Mouse (Mus musculus) NIH3T3 (cell line): ENCODE measurements around the gene Col24a1.

ENCODE experiments used
- DNase-seq: peaks from one replicate; pipeline ENCODE4 v3.0.0-alpha.2; 2012; ENCODE audit warnings: low read depth

Col24a1 gene

DNA sequence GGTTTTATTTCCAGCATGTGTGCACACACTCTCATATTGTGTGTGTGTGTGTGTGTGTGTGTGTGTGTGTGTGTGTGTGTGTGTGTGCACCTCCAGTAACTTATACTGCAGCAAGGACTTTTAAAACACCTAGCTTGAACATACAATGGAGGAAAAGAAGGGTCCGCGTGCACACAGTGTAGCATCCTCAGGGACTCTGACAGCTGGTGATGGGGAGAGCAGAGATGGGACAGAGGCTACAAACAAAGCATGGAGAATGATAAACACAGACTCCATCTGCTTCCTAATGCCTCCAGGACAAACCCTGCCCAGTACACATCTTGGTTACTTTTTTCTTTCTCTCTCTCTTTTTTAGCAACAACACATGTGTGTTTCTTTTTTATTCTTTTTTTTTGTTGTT lies 171.5 kb downstream of the Col24a1 start:
- no peak for DNase-seq

DNA sequence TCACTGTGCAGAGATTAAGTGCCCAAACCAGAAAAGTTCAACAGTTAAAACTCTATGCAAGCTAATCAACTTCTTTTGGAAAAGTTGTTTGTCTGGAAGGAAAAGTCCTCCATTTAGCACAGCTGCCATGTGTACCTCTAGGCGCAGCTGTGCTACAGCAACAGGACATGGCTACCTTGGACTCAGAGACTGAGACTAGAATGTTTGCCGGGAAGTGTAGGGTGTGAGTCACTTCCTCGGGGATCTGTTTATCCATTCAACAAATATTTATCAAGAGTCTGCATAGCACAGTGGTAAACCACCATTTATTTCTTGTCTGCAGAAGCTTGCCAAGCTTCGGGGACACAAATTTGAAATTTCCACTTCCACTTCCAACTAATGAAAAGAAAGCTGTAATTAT lies 178.8 kb downstream of the Col24a1 start:
- DNase-seq, result peak; percentile 14

DNA sequence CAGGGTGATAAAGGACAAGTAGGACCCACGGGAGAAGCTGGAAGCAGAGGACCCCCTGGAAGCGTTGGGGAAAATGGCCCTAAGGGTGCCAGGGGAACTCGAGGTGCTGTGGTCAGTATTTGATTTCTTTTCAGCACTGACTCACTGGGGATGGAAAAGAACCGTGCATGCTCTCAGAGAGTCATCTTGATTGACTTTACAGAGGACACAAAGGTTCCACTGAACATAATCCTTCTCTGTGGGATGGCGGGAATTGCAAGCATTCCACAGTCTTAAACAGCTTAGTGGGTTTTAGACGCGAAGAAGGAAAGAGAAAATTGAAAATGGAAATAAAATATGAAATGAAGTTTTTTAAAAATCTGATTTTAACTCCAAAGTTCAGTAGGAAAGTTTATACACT lies 181.9 kb downstream of the Col24a1 start:
- no peak for DNase-seq

DNA sequence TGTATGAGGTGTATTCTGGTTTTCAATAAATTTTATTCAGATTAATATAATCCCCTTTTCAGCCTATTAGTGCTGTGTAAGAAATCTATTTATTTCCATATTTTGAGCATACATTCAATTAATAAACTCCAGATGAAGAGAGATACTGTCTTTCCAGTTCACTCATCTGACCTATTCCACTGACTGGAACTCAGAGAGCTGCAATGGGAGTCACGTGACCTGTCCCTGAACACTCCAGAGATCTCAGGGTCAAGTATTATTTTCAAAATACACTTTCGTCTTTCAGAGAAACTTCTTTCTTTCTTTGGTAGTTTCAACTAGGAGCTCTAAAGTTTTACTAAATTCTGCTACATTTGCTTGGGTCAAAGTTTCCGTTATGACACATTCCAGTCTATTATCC lies 184.4 kb downstream of the Col24a1 start:
- no peak for DNase-seq

DNA sequence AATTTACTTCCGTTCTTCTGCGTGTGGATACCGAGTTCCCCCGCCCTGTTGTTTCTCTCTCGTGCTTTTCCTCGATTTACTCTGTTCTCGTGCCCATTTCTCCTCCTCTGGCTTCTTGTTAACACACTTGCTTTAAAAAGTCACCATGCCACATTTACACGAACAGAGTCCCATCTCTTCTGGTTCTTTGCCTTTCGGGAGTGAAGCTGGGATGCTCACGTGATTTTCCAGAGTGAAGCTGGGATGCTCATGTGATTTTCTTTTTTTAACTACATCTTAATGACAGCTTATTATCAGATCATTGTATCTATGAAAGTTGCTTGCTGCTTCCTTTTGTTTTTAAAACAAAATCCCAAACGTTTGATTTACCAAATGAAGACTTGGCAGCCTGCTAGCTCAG lies 184.8 kb downstream of the Col24a1 start:
- DNase-seq, result no peak

DNA sequence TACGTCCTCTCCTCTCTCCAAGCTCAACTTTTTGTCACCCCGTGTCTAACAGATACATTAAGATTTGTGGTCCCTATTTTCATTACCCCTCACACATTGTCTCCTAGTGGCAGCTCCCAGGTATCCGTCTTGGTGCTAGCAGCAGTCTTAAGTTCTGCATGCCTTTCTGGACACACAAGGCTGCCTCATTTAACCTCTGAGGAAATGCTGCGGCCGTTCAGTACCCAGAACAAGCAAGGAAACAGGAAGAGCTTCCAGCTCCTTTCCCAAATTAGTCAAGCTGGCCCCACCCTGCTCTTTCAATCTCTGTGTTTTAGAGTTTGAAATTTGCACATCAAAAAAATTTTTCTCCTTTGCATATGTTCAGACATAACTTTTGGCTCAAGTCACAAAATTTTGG lies 186.2 kb downstream of the Col24a1 start:
- DNase-seq, result no peak

DNA sequence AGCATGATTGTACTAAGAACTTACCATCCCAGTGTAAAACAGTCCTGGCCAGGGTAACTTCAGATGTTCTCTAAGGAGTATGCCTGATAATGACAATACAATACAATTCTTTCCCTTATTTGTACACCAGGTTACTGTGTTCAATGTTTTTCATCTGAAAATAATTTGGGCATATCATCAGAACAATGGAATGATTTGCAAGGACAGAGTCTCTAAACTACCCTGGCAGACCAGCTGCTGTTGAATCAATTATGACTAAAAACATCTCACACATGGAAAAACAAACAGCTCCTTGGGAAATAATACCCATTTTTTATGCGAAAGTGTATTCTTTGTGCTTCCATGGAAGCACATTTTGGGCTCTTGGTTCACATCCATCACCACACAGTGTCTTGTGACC lies 198.0 kb downstream of the Col24a1 start:
- no peak for DNase-seq

DNA sequence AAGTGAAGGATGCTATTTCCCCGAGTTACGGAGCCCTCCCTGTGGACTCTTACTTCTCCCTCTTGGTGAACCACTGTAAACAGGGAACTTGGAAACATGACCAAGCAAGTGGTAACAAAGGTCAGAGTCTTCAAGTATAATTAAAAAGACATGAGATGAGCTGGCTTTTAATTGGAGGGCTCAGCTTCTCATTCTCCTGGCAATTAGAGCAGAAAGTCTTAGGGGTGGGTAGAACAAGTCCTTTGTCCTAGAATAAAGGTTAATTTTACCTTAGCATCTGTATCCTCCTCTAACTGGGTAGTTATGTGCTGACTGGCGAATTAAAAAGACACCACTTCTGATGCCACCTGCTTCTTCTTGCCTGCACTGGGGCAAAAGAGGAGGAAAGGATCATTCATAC lies 199.1 kb downstream of the Col24a1 start:
- DNase-seq, result no peak

DNA sequence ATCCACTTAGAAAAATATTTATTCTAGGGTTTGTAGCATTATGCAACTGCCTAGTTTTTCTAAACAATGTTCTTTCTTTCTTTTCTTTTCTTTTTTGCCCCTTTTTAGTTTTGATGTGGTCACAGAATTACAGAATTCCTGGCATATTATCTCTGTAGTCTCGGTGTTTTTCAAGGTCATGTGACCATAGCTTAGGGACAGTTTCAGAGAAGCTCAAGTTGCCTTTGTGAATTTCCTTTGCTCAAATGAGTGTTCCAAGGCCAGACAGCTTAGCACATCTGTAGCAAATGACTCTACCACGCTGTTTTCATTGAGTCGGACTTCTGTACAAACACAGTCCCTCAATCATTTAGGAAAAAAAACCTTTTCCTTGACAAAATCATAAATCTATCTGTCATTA lies 205.9 kb downstream of the Col24a1 start:
- DNase-seq, result no peak

DNA sequence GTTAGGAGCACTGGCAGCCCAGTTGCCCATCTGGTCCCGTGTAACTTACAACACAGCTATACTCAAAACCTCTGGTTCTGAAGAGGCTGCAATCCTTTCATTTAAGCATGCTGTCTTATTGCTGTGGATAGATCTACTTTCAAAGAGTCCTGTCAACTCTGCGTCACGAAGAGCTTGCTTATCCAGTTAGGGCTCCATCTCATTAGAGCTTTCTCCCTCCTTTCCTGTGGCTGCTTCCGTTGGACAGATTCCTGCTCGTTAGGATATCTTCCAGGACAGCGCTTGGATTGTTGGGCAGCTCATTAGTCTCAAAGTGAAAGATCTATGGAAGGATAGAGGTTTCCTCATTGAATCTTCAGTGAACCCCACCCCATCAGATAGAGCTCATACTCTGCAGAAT lies 206.6 kb downstream of the Col24a1 start:
- DNase-seq, result no peak

DNA sequence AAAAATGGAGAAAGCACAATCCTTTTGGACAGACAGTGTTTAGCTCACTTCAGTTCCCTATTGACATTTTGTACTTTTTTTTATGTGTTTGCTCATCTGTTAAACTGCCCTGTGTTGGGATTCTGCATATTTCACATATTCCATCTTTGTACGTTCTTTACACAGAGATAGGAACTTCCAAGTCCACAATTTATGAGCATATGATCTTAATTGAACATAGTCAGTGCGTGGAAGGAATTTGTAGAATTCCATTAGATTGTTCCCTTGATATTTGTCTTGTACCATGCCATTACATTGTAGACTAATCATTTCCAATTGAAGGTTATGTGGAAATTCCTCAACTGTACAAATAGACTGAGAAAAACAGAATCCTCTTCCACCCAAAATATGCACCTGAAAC lies 212.6 kb downstream of the Col24a1 start:
- no peak for DNase-seq

DNA sequence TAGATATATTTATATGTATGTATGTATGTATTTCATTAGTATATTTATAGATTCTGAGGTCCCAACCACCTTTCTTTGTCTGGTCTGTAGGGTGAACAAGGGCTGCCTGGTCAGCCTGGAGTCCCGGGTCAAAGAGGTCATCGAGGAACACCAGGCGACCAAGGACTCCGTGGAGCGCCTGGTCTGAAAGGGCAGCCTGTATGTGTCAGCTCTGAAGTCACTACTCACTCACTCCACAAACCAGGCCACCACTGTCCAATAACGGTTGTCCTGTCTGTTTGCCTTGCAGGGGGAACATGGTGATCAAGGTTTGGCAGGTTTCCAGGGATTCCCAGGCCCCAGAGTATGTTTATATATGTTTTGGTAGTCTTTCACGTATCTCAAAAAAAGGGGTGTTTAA lies 216.3 kb downstream of the Col24a1 start:
- DNase-seq, result no peak

DNA sequence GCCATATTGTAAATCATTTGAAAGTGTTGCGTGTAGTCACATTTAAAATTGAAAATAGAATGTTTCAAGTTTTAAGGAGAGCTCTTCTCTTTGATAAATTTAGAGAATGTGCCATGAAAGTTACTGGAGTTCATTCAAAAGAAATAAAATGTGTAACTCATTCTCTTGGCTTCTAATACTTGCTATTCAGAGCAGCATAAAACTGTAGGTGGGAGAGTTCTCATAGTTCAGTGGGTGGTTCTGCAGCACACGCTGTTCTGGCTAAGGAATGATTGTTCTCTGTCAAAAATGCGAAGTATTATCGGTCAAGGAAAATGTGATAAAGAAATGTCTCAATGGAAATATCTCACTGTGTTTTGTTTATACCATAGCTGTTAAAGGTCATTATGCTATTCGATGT lies 221.9 kb downstream of the Col24a1 start:
- DNase-seq, result no peak

DNA sequence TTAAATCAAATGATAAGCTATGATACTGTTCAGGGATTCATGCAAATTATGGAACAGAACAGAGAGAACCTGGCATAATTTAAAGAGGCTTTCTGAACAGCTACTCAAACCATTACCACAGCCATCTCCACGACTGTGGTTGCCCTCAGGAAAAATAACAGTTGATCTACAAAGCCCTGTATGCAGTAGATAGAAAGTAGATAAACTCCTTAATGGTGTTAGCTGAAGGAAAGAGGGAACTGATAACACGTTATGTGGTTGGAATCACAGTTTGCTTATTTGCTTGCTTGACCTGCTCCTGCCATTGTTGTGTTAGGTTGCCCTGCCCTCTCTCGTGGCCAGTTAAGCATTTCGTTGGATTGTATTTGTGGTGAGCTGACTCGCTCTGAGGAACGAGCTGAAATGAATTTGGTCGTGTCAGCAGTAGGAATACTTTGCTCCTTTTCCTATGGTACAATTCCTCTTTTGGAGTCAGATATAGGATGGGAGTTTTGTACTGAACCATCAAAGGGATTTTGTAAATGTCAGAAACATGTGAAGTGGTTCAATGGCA lies 229.3 kb downstream of the Col24a1 start:
- DNase-seq, result peak; percentile 60

DNA sequence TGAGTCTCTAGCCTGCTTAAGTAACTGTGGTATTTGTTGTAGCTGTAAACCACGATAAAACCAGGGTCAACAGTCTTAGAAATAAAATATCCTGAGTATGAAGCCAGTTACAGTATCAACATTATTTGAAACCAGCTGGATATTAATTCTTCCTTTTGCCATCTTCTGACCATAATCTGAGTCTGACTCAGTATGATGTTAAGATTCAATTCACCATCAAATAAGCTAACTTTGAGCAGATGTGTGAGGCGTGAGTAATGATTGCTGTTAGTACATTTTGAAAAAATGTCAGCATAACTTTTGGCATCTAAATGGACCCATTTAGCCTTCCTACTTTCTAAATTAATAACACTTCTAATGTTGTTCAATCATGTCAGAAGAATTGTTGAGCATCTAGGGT lies 230.0 kb downstream of the Col24a1 start:
- DNase-seq, result peak; percentile 62

DNA sequence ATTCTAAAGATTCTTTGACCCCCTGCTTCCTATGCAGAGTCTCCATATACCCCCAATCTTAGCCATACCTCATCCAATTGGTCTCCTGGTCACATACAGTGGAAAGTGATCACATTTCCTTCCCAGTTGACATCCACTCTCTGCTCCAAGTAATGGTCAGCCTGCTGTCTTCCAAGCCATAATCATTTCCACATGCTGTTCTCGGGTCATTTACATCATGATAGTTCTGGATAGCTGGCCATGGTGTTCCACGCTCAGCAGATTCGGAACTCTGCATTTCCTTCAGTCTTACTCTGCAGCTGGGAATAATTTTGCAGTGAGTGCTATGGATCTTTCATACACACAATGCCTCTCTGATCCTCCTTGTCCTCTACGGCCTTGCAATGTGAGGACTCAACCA lies 233.0 kb downstream of the Col24a1 start:
- DNase-seq, result peak; percentile 77

DNA sequence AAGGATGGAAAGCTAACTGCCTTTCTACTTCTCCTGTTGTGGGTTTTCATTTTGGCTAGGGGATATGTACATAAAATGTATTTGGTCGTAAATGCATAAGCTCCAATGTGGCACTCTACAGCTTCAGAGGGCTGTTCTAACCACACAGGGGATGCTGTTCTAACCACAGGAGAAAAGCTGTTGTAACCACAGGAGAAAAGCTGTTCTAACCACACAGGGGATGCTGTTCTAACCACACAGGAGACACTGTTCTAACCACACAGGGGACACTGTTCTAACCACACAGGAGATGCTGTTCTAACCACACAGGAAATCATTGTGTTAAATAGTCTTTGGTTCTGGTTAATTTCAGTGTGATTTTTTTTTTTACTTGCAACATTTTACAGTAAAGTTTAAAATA lies 245.6 kb downstream of the Col24a1 start:
- no peak for DNase-seq

DNA sequence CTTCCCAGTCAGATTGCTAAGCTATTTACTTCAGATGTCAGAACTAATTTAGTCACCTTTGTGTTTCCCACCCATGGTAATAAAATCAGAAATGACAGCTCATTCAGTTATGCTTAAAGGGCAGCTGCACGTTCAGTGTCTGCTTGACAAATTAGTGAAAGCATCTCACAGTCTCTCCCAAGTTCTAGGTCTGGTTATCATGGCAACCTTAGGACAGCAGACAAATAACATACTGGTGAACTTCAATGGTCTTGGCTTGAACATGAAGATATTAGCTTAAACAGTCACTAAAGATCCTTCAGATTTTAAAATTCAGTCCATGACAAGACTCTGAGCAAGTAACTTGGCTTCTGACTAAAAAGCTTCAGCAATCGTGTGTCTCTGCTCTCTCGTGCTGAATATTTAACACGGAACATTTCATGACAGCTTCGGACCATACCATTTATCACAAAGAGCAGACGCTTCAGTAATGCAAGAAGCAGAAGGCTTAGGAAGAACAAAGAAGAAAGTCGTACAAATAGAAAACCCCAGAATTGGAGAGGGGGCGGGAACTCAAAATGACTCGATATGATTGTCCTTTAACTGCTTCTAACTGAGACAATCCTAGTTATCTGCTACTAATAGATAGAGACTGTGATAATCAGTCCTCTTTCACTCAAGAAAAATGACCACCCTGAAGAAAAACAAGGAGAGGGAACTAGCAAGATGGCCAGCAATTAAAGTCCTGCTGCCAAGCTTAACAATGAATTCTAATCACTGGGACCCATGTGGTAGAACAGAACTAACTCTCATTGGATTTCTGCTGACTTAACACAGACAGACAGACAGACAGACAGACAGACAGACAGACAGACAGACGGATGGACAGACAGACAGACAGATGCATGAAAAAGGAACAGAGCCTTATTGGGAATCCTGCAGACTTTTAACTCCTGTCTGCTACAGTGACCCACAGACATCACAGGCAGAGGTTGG lies 256.5 kb downstream of the Col24a1 start:
- DNase-seq, result no peak

DNA sequence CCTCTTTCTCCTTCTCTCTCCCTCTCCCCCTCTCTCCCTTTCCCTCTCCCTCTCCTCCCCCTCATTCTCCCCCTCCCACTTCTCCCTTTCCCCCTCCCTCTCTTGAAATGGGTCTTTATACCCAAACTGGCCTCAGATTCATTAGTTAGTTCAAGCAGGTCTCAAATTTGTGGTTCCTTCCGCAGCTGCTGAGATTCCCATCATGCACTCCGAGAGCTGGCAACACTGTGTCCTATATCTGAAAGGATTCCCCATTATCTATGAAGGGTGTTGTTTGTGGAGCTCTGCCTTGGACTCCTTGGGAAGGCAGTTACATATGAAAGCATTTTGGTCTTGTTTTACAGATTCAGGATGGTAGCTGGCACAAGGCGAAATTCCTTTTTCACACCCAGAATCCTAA lies 257.9 kb downstream of the Col24a1 start:
- no peak for DNase-seq

DNA sequence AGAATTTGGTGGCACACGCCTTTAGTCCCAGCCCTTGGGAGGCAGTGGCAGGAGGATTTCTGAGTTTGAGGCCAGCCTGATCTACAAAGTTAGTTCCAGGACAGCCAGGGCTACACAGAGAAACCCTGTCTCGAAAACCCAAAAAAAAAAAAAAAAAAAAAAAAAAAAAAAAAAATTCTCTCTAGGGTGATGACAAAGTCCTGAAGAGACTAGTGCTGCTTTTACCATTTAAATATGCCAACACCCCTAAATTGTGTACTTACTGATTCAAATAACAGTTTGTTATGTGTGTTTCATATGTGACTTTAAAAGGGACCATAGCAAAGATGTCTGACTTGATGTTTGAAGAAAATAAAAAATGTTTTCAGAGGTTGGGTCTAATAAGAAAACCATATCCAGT lies 262.1 kb downstream of the Col24a1 start:
- no peak for DNase-seq

DNA sequence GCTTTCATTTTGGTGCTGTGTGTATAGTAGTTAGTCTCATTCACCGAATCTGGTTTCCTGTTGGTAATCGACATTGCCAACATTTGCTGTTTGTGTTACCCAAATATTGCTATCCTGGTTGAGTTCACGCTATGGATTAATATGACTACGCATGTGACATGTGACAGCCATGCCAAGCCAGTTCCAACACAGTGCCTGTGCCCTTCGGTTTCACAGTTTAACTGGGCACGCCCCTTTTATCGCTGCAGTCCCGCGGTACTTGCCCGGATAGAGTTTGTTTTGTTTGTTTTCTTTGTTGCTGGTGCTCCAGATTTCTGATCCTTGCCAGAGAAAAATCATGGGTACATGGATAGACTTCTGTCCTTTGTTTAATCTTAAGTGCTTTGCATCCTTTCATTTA lies 263.9 kb downstream of the Col24a1 start:
- DNase-seq, result no peak

DNA sequence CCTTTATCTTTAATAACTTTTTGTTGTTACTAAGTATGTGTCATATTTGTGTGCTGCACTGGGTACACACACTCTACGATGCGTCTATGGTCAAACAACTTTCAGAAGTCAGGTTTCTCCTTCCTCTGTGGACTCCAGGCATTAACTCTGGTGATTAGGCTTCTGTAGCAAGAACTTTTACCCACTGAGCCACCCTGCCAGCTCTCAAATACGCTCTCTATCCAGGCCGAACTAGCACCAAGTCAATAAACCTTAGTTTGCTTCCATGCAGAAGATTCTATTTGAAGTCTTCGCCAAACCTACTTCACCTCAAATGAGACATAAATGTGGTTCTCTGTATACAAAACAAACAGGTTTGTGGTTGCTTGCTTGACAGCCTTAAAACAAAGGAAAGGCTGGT lies 267.4 kb downstream of the Col24a1 start:
- DNase-seq, result no peak

DNA sequence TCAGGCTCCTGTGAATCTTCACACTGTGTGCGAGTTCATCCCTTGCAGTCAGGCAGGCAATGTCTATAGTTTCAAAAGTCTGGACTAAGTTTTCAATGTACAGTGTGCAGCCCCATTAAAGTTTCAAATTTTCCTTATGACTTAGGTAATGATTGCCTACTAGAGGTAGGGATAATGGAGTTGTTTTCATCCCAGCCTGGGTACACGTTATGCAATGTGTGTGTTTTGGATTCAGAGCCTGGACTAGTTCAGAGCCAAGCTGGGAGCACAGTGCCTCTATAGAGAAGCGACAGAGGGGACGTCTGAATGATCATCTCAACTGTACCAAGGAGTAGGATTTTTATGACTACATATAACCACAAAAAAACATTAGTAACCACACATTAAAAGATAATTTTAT lies 267.8 kb downstream of the Col24a1 start:
- DNase-seq, result no peak

DNA sequence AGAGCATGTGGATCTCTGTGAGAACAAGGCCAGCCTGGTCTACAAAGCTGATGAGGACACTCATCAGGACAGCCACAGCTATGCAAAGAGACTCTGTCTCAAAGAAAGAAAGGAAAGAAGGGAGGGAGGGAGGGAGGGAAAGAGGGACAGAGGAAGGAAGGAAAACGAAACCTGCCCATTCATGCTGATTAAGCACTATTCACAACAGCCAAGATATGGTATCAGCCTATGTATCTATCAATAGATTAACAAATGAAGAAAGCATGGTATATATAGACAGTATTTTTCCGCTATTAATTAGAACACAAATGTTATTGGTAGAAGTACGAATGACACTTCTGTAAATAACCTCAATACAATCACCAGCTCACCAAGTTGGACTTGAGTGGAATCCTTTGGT lies 282.2 kb downstream of the Col24a1 start:
- no peak for DNase-seq
